Mouse (Mus musculus): ENCODE results near the gene Lrrc31. TPM values are rescaled to one million over a fixed set of nuclear protein-coding genes. Genes with fewer than 3 reads are reported as not detected.

Lrrc31 gene
- total RNA-seq, 2 experiments from 2014 or later, result not detected

- DNase-seq (ENCODE audit: low spot score in 2 of 2), result peak; percentile 48 to 66
- intact Hi-C loops (cut with DNase I), result loop anchor here (2.0 kb wide), 1 partner anchor 96 kb away; the partner anchor contains the start of gene Sec62
These were observed 3.3 kb downstream of the Lrrc31 start for GRCm38 (mm10) chr3:30696346-30696745.

GRCm38 (mm10) chr3:30695661-30696060 is 4.0 kb downstream of the Lrrc31 start:
- no peak for DNase-seq (ENCODE audit: low spot score in 2 of 2)
- intact Hi-C loops (cut with DNase I), result loop anchor here (2.0 kb wide), 1 partner anchor 97 kb away; the partner anchor contains the start of gene Sec62

- DNase-seq (ENCODE audit: low spot score in 2 of 2), result no peak
- intact Hi-C loops (cut with DNase I), result no loop called here
These were observed 8.7 kb downstream of the Lrrc31 start for GRCm38 (mm10) chr3:30690976-30691375.

GRCm38 (mm10) chr3:30687216-30687615 is 12.4 kb downstream of the Lrrc31 start:
- DNase-seq (ENCODE audit: low spot score in 2 of 2), result no peak
- intact Hi-C loops (cut with DNase I), result no loop called here

GRCm38 (mm10) chr3:30683190-30683589 is 16.5 kb downstream of the Lrrc31 start:
- intact Hi-C loops (cut with DNase I), result no loop called here
- no peak for DNase-seq (ENCODE audit: low spot score in 2 of 2)

GRCm38 (mm10) chr3:30658486-30658885 is 41.2 kb downstream of the Lrrc31 start:
- intact Hi-C loops (cut with DNase I), result no loop called here
- DNase-seq (ENCODE audit: low spot score in 2 of 2), result no peak

- intact Hi-C loops (cut with DNase I), result no loop called here
- DNase-seq (ENCODE audit: low spot score in 2 of 2), result no peak
These were observed 43.7 kb downstream of the Lrrc31 start for GRCm38 (mm10) chr3:30655937-30656336.

- intact Hi-C loops (cut with DNase I), result no loop called here
- DNase-seq (ENCODE audit: low spot score in 2 of 2), result peak in 1 of 2 experiments; percentile 17
These were observed 49.4 kb downstream of the Lrrc31 start for GRCm38 (mm10) chr3:30650062-30650841.

- intact Hi-C loops (cut with DNase I), result no loop called here
- no peak for DNase-seq (ENCODE audit: low spot score in 2 of 2)
These were observed 51.2 kb downstream of the Lrrc31 start for GRCm38 (mm10) chr3:30648466-30648865.

- intact Hi-C loops (cut with DNase I), result no loop called here
- DNase-seq (ENCODE audit: low spot score in 2 of 2), result peak; percentile 8 to 12
These were observed 52.1 kb downstream of the Lrrc31 start, which contains the start of gene Lrrc34 for GRCm38 (mm10) chr3:30647440-30648090. TSS of gene Lrrc34 (minus strand) at chr3:30647869.

- intact Hi-C loops (cut with DNase I), result no loop called here
- no peak for DNase-seq (ENCODE audit: low spot score in 2 of 2)
These were observed 52.9 kb downstream of the Lrrc31 start for GRCm38 (mm10) chr3:30646761-30647160.

- intact Hi-C loops (cut with DNase I), result no loop called here
- no peak for DNase-seq (ENCODE audit: low spot score in 2 of 2)
These were observed 55.4 kb downstream of the Lrrc31 start, which contains the start of gene Lrriq4 for GRCm38 (mm10) chr3:30644207-30644606. TSS of gene Lrriq4 (plus strand) at chr3:30644507.

GRCm38 (mm10) chr3:30635629-30636028 is 64.0 kb downstream of the Lrrc31 start:
- no peak for DNase-seq (ENCODE audit: low spot score in 2 of 2)
- intact Hi-C loops (cut with DNase I), result no loop called here

GRCm38 (mm10) chr3:30633681-30634080 is 66.0 kb downstream of the Lrrc31 start:
- no peak for DNase-seq (ENCODE audit: low spot score in 2 of 2)
- intact Hi-C loops (cut with DNase I), result no loop called here

Other genes starting within 250 kb of the Lrrc31 start
- 1 to 10 TPM; 3.0 to 3.2 TPM for gene Mecom, start 151.8 kb downstream of the Lrrc31 start, total RNA-seq (2021)
- gene Actrt3, start 99.9 kb downstream of the Lrrc31 start, total RNA-seq (2021), result under 1 TPM; 0.78 to 0.82 TPM
- gene Mynn, start 97.8 kb downstream of the Lrrc31 start, total RNA-seq (2021), result 10 to 100 TPM; 14.7 to 18.8 TPM
- gene Lrriq4, start 55.3 kb downstream of the Lrrc31 start, total RNA-seq (2021), result not detected
- under 1 TPM in 1 of 2 experiments, not detected in 1; 0.16 TPM for gene Lrrc34, start 52.0 kb downstream of the Lrrc31 start, total RNA-seq (2021)
- not detected for gene Samd7, start 46.5 kb upstream of the Lrrc31 start, total RNA-seq (2021)
- 100 to 1,000 TPM; 115 to 117 TPM for gene Sec62, start 93.0 kb upstream of the Lrrc31 start, total RNA-seq (2021)
- under 1 TPM; 0.48 to 0.66 TPM for gene Gpr160, start 156.1 kb upstream of the Lrrc31 start, total RNA-seq (2021)